Mouse (Mus musculus) hindbrain, embryonic 10.5 days (tissue): ENCODE results near the gene Pkd1. TPM values are rescaled to one million over a fixed set of nuclear protein-coding genes. Genes with fewer than 3 reads are reported as not detected.

Source experiments
- DNase-seq: peaks from one replicate; pipeline ENCODE4 v3.0.0-alpha.2; 2017; ENCODE audit warnings: low spot score
- H3K27ac ChIP-seq: fragments of 300-500 bp; sonication (generic); 2 replicates; pipeline ENCODE4 v1.5.1; 2016; ENCODE audit warnings: mild to moderate bottlenecking, moderate library complexity
- H3K27me3 ChIP-seq: fragments of 300-500 bp; sonication (generic); 2 replicates; pipeline ENCODE4 v1.6.1; 2016; ENCODE audit warnings: mild to moderate bottlenecking; ENCODE audit not compliant: poor library complexity, insufficient read depth, severe bottlenecking
- H3K36me3 ChIP-seq: fragments of 300-500 bp; sonication (generic); 2 replicates; pipeline ENCODE4 v1.6.1; 2016; ENCODE audit warnings: mild to moderate bottlenecking, moderate library complexity
- H3K4me1 ChIP-seq: fragments of 300-500 bp; sonication (generic); replicated peaks from 2 replicates; pipeline ENCODE4 v1.6.1; 2016; ENCODE audit warnings: mild to moderate bottlenecking
- H3K4me3 ChIP-seq: fragments of 300-500 bp; sonication (generic); 2 replicates; pipeline ENCODE4 v1.5.1; 2016; ENCODE audit warnings: mild to moderate bottlenecking, moderate library complexity
- H3K9me3 ChIP-seq: fragments of 300-500 bp; sonication (generic); 2 replicates; pipeline ENCODE4 v1.6.1; 2016; ENCODE audit warnings: mild to moderate bottlenecking, moderate library complexity
- WGBS: fragments of 180-500 bp; shearing (Covaris S2); methylation state at CpG from one replicate; pipeline ENCODE4 v1.1.7; 2016; 5-methylcytosine and 5-hydroxymethylcytosine counted together
- polyA plus RNA-seq: library from polyadenylated mRNA; unstranded; fragments of >200 nt; fragmentation: Nextera tagmentation; extraction: Ambion mirVana; gene quantifications from 2 replicates; pipeline ENCODE4 v1.2.1, GENCODE M21; 2016

Pkd1 gene
- polyA plus RNA-seq, 1 experiment from 2014 or later: 21.7 TPM

DNA sequence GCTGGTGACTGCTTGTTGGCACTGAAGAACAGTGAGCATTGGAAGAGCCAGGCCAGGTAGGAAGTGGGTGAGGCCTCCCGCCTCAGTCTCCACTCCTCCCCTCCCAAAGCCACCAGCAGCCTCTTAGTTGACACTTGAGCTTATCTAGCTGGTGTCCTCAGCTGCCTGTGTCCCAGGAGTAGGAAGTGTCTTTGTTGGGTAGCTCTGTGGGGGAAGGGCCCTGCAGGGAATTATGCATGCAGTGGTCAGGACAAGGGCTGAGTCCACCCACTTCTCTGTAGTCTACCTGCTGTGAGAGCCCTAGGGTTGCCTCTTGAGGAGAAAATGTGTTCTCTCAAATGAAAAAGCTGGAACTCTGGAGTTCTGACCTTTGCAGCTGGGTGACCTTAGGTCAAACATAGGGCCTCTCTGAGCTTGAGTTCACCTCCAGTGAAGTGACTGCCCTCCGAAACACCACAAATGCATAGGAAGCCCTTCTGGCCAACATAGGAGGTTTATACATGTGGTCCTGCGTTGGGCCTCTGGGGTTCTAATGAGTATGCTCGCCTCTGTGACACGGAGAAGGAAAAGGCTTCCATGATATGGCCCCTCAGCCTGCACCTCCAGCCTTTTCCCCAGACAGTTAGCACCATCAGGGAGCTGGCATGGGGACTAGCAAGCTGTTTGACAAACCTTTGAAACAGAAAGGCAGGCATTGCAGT is 87.3 kb downstream of the Pkd1 start:
- DNase-seq: no peak
- Histone ChIP-seq H3K4me3 (no peak overlapping the region), H3K9me3 (no peaks in the 10 kb centered on the region), H3K4me1 (peaks cover 40% of the 10 kb centered on the region), H3K36me3 (peaks cover 37% of the 10 kb centered on the region), H3K27me3 (no peaks in the 10 kb centered on the region), H3K27ac (no peak overlapping the region)
- 53% methylated on average over 5 of the region's 5 CpGs for WGBS

GRCm38 (mm10) chr17:24638214-24638613 is 88.6 kb downstream of the Pkd1 start:
- no peaks in the 10 kb centered on the region for H3K27me3 ChIP-seq
- peaks cover 43% of the 10 kb centered on the region for H3K4me1 ChIP-seq
- H3K27ac ChIP-seq: peak overlapping the region; percentile 72
- no peaks in the 10 kb centered on the region for H3K9me3 ChIP-seq
- no peak for DNase-seq
- no peak overlapping the region for H3K4me3 ChIP-seq
- H3K36me3 ChIP-seq: peaks cover 37% of the 10 kb centered on the region
- 88% methylated on average over 4 of the region's 4 CpGs for WGBS

- H3K36me3 ChIP-seq: peaks cover 37% of the 10 kb centered on the region
- H3K9me3 ChIP-seq: no peaks in the 10 kb centered on the region
- H3K27me3 ChIP-seq: no peaks in the 10 kb centered on the region
- peaks cover 44% of the 10 kb centered on the region for H3K4me1 ChIP-seq
- 67% methylated on average over 9 of the region's 9 CpGs for WGBS
- no peak overlapping the region for H3K4me3 ChIP-seq
- H3K27ac ChIP-seq: peak overlapping the region; percentile 72
- DNase-seq: no peak
Observed at GRCm38 (mm10) chr17:24638840-24639239, 89.2 kb downstream of the Pkd1 start.

DNA sequence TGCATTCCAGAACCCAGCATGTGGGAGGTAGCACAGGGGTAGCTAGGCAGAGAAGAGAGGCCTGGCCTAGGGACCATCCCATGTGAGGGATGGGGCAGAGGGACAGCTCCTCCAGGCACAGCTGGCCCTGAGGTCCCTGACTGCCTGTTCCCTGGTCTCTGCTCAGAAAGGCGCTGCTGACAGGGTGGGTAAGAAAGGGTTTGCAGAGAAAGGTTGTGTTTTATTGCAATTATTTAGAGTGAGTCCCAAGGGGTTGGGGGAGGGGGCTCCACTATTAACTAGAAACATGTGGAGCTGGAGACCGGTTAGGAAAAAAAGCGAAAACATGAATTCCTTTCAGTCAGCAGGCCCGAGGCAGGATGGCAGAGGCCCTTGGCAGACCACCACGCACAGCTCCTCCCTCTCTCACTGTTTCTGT is 89.9 kb downstream of the Pkd1 start:
- H3K4me1 ChIP-seq: peaks cover 51% of the 10 kb centered on the region
- H3K4me3 ChIP-seq: no peak overlapping the region
- peaks cover 37% of the 10 kb centered on the region for H3K36me3 ChIP-seq
- DNase-seq: peak; percentile 45
- 69% methylated on average over 5 of the region's 5 CpGs for WGBS
- no peaks in the 10 kb centered on the region for H3K27me3 ChIP-seq
- H3K9me3 ChIP-seq: no peaks in the 10 kb centered on the region
- peak overlapping the region; percentile 77 for H3K27ac ChIP-seq

DNA sequence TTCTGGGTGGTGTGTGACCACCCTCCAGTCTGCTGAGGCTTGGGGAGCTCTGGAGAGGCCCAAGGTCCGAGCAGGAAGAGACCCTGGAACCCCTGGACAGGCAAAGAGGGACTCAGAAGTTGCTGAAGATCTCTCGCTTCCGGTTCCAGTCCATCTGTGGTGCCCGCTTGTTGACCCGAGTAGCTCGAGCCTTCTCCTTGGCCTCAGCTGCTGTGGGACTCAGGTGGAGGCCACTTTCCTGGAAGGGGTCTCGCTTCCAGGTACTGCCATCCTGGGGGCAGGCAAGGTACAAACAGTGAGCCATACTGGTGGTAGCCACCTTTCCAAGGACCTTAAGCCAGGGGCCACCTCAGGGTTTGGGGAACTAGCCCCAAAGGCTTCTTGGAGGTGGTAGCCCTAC is 90.5 kb downstream of the Pkd1 start:
- no peak for DNase-seq
- Histone ChIP-seq H3K27me3 (no peaks in the 10 kb centered on the region), H3K4me1 (peaks cover 57% of the 10 kb centered on the region), H3K36me3 (peaks cover 32% of the 10 kb centered on the region), H3K4me3 (no peak overlapping the region), H3K9me3 (no peaks in the 10 kb centered on the region), H3K27ac (peak overlapping the region; percentile 77)
- 91% methylated on average over 7 of the region's 7 CpGs for WGBS

DNA sequence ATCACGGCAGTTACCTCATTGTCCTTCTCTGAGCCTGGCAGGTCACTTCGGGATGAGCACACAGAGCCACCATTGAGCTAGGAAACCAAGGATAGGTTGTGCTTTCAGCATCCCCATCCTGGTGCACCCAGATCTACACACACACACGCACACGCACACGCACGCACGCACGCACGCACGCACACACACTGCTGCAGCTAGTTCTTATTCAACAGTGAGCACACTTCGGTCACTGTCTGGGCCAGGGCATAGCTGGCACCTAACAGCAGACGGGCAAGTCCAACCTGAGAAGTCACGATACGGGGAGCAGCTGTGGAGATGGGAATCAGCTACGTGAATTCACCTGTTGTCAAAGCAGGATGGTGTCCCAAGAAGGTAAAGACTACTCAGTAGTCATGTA is 90.9 kb downstream of the Pkd1 start:
- Histone ChIP-seq H3K27me3 (no peaks in the 10 kb centered on the region), H3K27ac (peak overlapping the region; percentile 77; the same call in 1 of the 2 replicates), H3K4me3 (no peak overlapping the region), H3K9me3 (no peaks in the 10 kb centered on the region), H3K4me1 (peaks cover 61% of the 10 kb centered on the region), H3K36me3 (peaks cover 27% of the 10 kb centered on the region)
- WGBS: 96% methylated on average over 15 of the region's 15 CpGs
- no peak for DNase-seq

DNA sequence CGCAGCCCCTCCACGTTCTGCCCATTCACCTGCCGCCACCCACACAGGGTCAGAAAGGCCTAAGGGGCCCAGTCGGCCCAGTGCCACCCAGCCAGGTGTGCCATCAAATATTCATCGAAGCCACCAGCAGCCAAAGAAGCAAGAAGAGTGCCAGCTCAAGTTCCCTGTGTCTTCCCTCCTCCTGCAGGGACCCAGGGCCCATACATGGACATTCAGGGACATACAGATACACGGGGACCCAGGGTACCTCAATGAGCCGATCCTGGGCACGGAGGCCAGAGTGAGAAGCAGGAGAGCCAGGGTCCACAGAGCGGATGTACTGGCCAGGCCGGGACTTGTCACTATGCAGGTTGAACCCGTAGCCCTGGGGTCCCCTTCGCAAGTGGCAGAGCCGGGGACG is 92.3 kb downstream of the Pkd1 start:
- Histone ChIP-seq H3K27ac (no peak overlapping the region), H3K27me3 (no peaks in the 10 kb centered on the region), H3K4me3 (no peak overlapping the region), H3K9me3 (no peaks in the 10 kb centered on the region), H3K36me3 (peaks cover 25% of the 10 kb centered on the region), H3K4me1 (peaks cover 63% of the 10 kb centered on the region)
- DNase-seq: no peak
- 90% methylated on average over 14 of the region's 14 CpGs for WGBS

DNA sequence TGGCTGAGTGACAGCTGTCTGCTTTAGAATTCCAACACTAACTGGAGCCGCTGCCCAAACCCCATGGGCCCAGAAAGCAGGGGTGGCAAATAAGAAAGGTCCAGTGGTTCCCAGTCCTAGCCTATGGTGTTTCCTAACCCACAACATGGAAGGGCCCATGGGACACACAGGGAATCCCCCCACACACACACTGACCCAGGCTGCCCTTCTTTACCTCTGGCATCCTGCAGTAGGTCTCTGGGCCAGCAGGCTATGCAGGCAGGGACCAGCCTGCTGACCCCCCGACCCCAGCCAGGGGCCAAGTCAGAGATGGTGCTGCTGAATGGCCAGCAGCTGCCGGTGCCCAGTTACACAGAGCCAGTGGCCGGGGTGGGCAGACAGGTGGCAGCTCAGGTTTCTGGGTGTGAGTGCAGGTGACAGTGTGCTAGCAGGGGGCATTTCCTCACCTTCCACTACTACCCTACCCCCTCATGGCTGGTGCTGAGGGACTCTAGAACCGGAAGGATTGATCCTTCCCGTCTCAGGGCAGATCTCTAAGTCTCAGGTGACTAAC is 93.2 kb downstream of the Pkd1 start:
- H3K27me3 ChIP-seq: peaks cover 5% of the 10 kb centered on the region; the same call in 1 of the 2 replicates
- no peaks in the 10 kb centered on the region for H3K9me3 ChIP-seq
- no peak for DNase-seq
- 63% methylated on average over 6 of the region's 6 CpGs for WGBS
- H3K27ac ChIP-seq: no peak overlapping the region; the same call in 1 of the 2 replicates
- peaks cover 61% of the 10 kb centered on the region for H3K4me1 ChIP-seq
- peaks cover 25% of the 10 kb centered on the region for H3K36me3 ChIP-seq
- H3K4me3 ChIP-seq: no peak overlapping the region

GRCm38 (mm10) chr17:24644030-24644715 is 94.5 kb downstream of the Pkd1 start:
- Histone ChIP-seq H3K36me3 (peaks cover 13% of the 10 kb centered on the region), H3K27ac (peak overlapping the region; percentile 83), H3K27me3 (peaks cover 18% of the 10 kb centered on the region), H3K9me3 (no peaks in the 10 kb centered on the region), H3K4me1 (peaks cover 57% of the 10 kb centered on the region), H3K4me3 (no peak overlapping the region)
- 45% methylated on average over 7 of the region's 7 CpGs for WGBS
- no peak for DNase-seq

DNA sequence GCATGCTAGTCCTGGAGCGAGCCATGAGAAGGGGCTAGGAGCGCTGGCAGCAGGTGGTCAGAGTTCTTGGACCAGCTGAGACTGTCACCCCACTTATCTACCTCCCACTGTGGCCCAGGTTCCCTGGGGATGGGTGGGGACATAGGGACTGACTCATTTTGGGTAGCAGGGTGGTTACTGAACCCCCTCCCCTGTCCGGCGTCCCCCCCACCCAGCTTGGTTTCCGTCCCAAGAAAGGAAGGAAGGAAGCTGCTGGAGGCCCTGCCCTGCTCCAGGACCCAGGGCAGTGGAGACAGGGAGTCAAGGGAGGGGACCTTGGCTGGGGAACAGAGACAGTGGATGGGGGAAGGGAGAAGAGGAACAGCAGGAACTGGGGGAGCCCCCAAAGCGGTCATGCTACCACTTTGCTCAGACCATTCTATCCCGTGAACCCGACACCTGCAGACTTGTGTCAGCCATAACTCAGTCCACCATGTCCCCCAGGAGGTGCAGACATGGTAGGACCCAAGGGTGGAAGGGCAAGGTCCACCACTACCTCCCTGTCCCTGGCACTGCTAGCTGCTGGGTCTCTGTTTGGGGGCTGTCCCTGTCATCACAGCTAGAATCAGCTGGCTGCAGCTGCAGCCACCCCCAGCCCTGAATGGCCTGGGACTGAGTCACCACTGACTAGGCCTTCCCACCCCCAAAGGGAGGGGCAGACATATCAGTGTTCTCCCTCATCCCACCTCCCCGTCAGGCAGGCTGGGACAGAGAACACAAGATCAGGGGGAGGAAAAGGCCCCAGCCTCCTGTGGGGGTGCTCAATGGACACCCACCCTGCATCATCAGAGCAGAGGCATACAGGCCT is 95.5 kb downstream of the Pkd1 start:
- no peaks in the 10 kb centered on the region for H3K9me3 ChIP-seq
- H3K4me3 ChIP-seq: peak overlapping the region; percentile 9; the same call in 1 of the 2 replicates
- DNase-seq: no peak
- peak overlapping the region; percentile 83 for H3K27ac ChIP-seq
- H3K4me1 ChIP-seq: peaks cover 62% of the 10 kb centered on the region
- peaks cover 7% of the 10 kb centered on the region for H3K36me3 ChIP-seq
- H3K27me3 ChIP-seq: peaks cover 27% of the 10 kb centered on the region
- WGBS: 77% methylated on average over 9 of the region's 9 CpGs

- Histone ChIP-seq H3K27me3 (peaks cover 35% of the 10 kb centered on the region), H3K4me3 (no peak overlapping the region), H3K36me3 (peaks cover 2% of the 10 kb centered on the region; the same call in 1 of the 2 replicates), H3K4me1 (peaks cover 69% of the 10 kb centered on the region), H3K27ac (peak overlapping the region; percentile 83; the same call in 1 of the 2 replicates), H3K9me3 (no peaks in the 10 kb centered on the region)
- WGBS: 72% methylated on average over 3 of the region's 3 CpGs
- DNase-seq: no peak
Observed at GRCm38 (mm10) chr17:24645916-24646315, 96.3 kb downstream of the Pkd1 start.
